Mouse (Mus musculus) heart, embryonic 12.5 days (tissue): ENCODE measurements around the gene 2900026A02Rik. TPM values are rescaled to one million over a fixed set of nuclear protein-coding genes. Genes with fewer than 3 reads are reported as not detected.

Source experiments
- ATAC-seq: fragments of 200-750 bp; cut with Nextera tagmentation; 2 replicates; pipeline ENCODE4 v1.8.0; 2017; ENCODE audit warnings: moderate TSS enrichment, moderate library complexity; ENCODE audit not compliant: insufficient number of reproducible peaks, low FRiP score
- H3K27ac ChIP-seq: fragments of 300-500 bp; sonication (generic); 2 replicates; pipeline ENCODE4 v1.5.1; 2016; ENCODE audit warnings: mild to moderate bottlenecking, moderate library complexity; ENCODE audit not compliant: poor library complexity, severe bottlenecking
- H3K27me3 ChIP-seq: fragments of 300-500 bp; sonication (generic); replicated peaks from 2 replicates; pipeline ENCODE4 v1.6.1; 2016; ENCODE audit warnings: mild to moderate bottlenecking, moderate library complexity
- H3K36me3 ChIP-seq: fragments of 300-500 bp; sonication (generic); 2 replicates; pipeline ENCODE4 v1.6.1; 2016; ENCODE audit warnings: mild to moderate bottlenecking, moderate library complexity
- H3K4me1 ChIP-seq: fragments of 300-500 bp; sonication (generic); replicated peaks from 2 replicates; pipeline ENCODE4 v1.6.1; 2016; ENCODE audit warnings: mild to moderate bottlenecking
- H3K4me2 ChIP-seq: fragments of 300-500 bp; sonication (generic); 2 replicates; pipeline ENCODE4 v1.6.1; 2016; ENCODE audit warnings: mild to moderate bottlenecking, moderate library complexity
- H3K4me3 ChIP-seq: fragments of 300-500 bp; sonication (generic); 2 replicates; pipeline ENCODE4 v1.5.1; 2016; ENCODE audit warnings: mild to moderate bottlenecking
- H3K9ac ChIP-seq: fragments of 300-500 bp; sonication (generic); 2 replicates; pipeline ENCODE4 v1.6.1; 2016; ENCODE audit warnings: mild to moderate bottlenecking, moderate library complexity
- H3K9me3 ChIP-seq: fragments of 300-500 bp; sonication (generic); replicated peaks from 2 replicates; pipeline ENCODE4 v1.6.1; 2016; ENCODE audit warnings: mild to moderate bottlenecking, moderate library complexity
- WGBS: fragments of 180-500 bp; shearing (Covaris S2); methylation state at CpG from one replicate; pipeline ENCODE4 v1.1.7; 2016; 5-methylcytosine and 5-hydroxymethylcytosine counted together
- polyA plus RNA-seq: library from polyadenylated mRNA; unstranded; fragments of >200 nt; fragmentation: Nextera tagmentation; extraction: Ambion mirVana; gene quantifications from 2 replicates; pipeline ENCODE4 v1.2.1, GENCODE M21; 2016

The 2900026A02Rik gene
- polyA plus RNA-seq, 1 experiment from 2014 or later, result 20.0 TPM

DNA sequence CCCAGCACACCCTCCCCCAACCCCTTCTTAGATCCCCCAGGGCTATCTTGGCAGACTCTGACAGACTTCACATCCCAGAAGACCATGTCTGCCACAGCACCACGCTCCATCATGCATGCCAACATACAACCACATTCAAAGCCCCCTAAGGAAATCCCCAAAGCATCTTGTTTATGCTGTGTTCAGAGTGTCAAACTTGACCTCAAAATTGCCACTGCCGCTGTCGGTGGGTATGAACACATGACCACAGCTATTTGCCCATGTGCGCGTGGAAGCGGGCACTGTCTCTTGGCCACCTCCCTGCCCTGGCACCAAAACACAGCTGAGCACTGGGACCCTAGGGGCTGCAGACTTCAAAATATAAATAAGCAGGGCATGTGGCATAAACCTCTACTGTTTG is 59.5 kb downstream of the 2900026A02Rik start:
- WGBS, result 92% methylated on average over 6 of the region's 6 CpGs
- peaks cover 95% of the 10 kb centered on the region for H3K4me1 ChIP-seq
- no peak overlapping the region for H3K9ac ChIP-seq
- H3K27ac ChIP-seq, result no peak overlapping the region
- H3K36me3 ChIP-seq, result no peaks in the 10 kb centered on the region
- H3K4me2 ChIP-seq, result no peak overlapping the region
- ATAC-seq, result no peak
- H3K27me3 ChIP-seq, result no peaks in the 10 kb centered on the region
- H3K9me3 ChIP-seq, result no peaks in the 10 kb centered on the region
- no peak overlapping the region for H3K4me3 ChIP-seq

DNA sequence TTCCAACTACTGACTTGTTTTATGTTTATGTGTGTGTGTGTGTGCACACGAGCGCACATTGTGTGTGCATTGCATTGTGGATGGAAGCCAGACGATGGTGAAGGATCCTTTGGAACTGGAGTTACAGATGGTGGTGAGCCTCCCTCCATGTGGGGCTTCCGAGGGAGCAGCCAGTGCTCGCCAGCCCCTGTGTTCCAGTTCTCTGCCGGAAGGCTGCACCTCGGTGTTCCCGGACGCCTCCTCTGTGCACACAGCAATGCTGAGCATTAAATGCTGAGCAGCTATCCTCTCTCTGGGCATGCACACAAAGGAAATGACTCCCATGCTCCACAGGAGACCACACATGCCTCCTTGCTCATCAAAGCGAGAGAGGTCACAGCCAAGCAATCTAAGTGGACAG is 60.7 kb downstream of the 2900026A02Rik start:
- no peaks in the 10 kb centered on the region for H3K9me3 ChIP-seq
- H3K9ac ChIP-seq, result no peak overlapping the region
- no peak overlapping the region for H3K4me3 ChIP-seq
- no peak overlapping the region for H3K4me2 ChIP-seq
- H3K4me1 ChIP-seq, result peaks cover 85% of the 10 kb centered on the region
- 77% methylated on average over 10 of the region's 10 CpGs for WGBS
- no peaks in the 10 kb centered on the region for H3K27me3 ChIP-seq
- no peak for ATAC-seq
- no peak overlapping the region for H3K27ac ChIP-seq
- H3K36me3 ChIP-seq, result no peaks in the 10 kb centered on the region

DNA sequence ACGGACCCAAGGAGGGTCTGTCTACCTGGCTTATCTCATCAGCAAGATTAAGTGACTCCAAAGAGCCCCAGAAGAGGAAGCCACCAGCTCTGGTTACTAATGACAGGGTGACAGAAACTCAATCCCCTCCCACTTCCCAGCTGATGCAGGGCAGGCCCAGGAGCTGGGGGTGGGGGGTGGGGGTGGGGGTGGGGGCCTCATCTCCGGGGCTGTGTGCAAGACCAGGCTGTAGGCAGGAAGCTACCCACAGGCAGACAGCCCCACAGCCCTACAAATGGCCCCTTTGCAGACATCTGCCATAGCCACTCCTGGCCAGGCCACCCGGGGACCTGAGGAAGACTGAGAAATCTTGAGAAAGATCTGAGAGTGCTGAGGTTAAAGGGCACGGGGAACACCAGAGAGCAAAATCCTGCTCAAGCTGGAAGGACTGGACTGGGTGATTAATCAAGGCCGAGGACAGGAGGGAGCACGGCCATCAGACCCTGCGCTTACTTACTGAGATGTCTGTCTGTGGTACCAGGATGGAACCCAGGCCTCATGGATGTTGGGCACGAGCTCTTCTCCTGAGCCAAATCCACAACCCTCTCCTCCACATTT is 62.2 kb downstream of the 2900026A02Rik start:
- peak overlapping the region; percentile 74 for H3K27ac ChIP-seq
- no peak overlapping the region for H3K4me3 ChIP-seq
- ATAC-seq, result peak; percentile 60; the same call in 1 of the 2 replicates
- 31% methylated on average over 8 of the region's 8 CpGs for WGBS
- no peaks in the 10 kb centered on the region for H3K36me3 ChIP-seq
- H3K9me3 ChIP-seq, result no peaks in the 10 kb centered on the region
- H3K4me1 ChIP-seq, result peaks cover 79% of the 10 kb centered on the region
- no peaks in the 10 kb centered on the region for H3K27me3 ChIP-seq
- peak overlapping the region; percentile 3; the same call in 1 of the 2 replicates for H3K4me2 ChIP-seq
- 0 out of 2 replicates have a peak overlapping the region, but pooled peaks have one; percentile 26 for H3K9ac ChIP-seq

DNA sequence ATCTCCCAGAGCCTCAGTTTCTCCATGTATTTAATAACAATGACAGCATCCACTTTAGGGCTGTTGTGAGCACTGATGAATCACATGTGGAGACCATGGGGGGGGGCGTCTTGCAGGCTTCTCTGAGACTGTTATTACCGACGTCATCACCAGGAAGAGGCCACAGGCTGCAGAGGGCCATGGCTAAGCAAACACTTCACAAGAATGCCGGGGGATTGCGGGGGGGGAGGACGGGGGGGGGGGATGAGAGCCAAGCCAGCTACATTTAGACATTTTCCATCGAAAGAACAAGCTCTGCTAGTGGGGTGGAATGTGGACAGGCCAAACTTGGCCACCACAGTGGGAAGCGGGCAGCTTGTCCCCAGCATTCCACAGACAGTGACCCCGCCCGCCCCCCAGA is 63.4 kb downstream of the 2900026A02Rik start:
- WGBS, result 19% methylated on average over 10 of the region's 10 CpGs
- Histone ChIP-seq H3K4me1 (peaks cover 79% of the 10 kb centered on the region), H3K4me3 (no peak overlapping the region), H3K36me3 (no peaks in the 10 kb centered on the region), H3K9me3 (no peaks in the 10 kb centered on the region), H3K27me3 (no peaks in the 10 kb centered on the region), H3K27ac (peak overlapping the region; percentile 74), H3K4me2 (no peak overlapping the region; the same call in 1 of the 2 replicates), H3K9ac (0 out of 2 replicates have a peak overlapping the region, but pooled peaks have one; percentile 4)
- ATAC-seq, result peak; percentile 37

DNA sequence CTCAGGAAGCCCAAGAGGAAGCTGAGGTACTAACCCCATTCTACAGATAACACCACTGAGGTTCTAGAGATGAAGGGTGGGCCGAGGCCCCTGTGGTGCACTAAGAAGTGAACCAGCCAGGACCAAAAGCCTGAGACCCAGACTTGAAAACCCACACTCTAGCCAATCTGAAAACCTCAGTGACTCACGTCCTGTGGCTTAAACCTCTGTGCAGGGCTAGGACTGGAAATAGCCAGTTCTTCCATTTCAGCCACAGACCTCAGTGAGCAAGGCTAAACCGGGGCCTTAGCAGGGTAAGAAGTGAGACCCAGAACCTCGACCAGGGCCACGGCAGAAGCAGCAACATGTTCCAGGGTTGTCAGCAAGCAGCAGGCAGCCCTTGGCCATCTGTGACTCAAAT is 64.0 kb downstream of the 2900026A02Rik start:
- H3K9ac ChIP-seq, result no peak overlapping the region
- no peak overlapping the region for H3K4me2 ChIP-seq
- H3K27ac ChIP-seq, result peak overlapping the region; percentile 74; the same call in 1 of the 2 replicates
- whole genome bisulfite sequencing, result 53% methylated on average over 5 of the region's 5 CpGs
- no peak for ATAC-seq
- H3K4me3 ChIP-seq, result no peak overlapping the region
- no peaks in the 10 kb centered on the region for H3K9me3 ChIP-seq
- peaks cover 77% of the 10 kb centered on the region for H3K4me1 ChIP-seq
- no peaks in the 10 kb centered on the region for H3K36me3 ChIP-seq
- H3K27me3 ChIP-seq, result no peaks in the 10 kb centered on the region

DNA sequence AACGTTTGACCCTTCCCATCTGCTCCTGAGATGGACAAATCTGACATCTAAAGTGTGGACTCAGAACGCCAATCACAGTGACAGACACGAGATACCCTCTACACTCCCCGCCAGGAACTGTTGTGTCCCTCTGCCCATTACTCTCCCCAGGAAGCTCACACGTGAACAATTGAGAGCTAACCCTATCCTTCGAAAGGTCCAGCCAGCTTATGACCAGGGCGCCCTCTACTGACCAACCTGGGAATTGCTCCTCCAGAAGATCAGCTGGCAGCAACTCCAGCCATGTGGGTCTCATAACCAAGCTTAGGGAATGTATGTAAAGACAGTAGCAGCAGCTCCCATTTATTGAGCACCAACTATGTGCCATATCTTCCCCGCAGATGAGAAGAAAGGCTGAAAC is 65.9 kb downstream of the 2900026A02Rik start:
- Histone ChIP-seq H3K4me2 (no peak overlapping the region), H3K27ac (no peak overlapping the region), H3K9me3 (no peaks in the 10 kb centered on the region), H3K4me1 (peaks cover 73% of the 10 kb centered on the region), H3K9ac (no peak overlapping the region), H3K27me3 (no peaks in the 10 kb centered on the region), H3K4me3 (no peak overlapping the region), H3K36me3 (no peaks in the 10 kb centered on the region)
- ATAC-seq, result no peak
- WGBS, result 4% methylated on average over 8 of the region's 8 CpGs

DNA sequence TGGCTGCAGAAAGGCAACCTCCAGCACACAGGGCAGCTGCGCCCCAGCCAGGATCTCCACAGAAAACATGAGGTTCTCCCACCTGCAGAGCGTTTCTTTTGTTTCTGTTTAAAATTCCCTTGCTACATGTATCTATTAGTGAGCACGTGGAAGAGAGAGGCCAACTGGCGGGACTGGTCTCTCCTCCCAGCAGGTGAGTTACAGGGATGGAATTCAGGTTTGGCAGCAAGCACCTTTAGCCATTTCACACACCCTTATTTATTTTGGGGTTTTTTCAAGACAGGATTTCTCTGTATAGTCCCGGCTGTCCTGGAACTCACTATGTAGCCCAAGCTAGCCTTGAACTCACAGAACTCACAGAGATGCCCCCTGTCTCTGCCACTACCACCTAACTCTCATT is 66.6 kb downstream of the 2900026A02Rik start:
- Histone ChIP-seq H3K36me3 (no peaks in the 10 kb centered on the region), H3K27me3 (no peaks in the 10 kb centered on the region), H3K27ac (no peak overlapping the region), H3K9me3 (no peaks in the 10 kb centered on the region), H3K4me2 (no peak overlapping the region), H3K4me1 (peaks cover 66% of the 10 kb centered on the region), H3K4me3 (no peak overlapping the region), H3K9ac (no peak overlapping the region)
- WGBS, result 87% methylated on average over 5 of the region's 5 CpGs
- ATAC-seq, result no peak

DNA sequence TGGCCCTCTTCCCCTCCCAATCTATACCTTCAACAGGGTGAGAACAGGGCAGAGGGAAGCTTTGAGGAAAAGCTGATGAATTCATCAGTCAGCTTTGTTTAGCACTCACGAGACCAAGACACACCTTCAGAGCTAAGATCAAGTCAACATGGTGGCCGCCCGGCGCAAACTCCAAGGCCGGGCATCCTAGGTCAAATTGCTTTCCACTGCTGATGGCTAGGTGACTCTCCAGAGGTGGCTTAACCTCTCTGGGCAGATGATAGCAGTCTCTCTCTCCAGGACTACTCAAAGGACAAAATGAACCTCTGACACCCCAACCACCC is 67.6 kb downstream of the 2900026A02Rik start:
- no peak for ATAC-seq
- no peaks in the 10 kb centered on the region for H3K36me3 ChIP-seq
- H3K27me3 ChIP-seq, result no peaks in the 10 kb centered on the region
- H3K9ac ChIP-seq, result peak overlapping the region; percentile 52
- peak overlapping the region; percentile 38; the same call in 1 of the 2 replicates for H3K27ac ChIP-seq
- H3K4me2 ChIP-seq, result no peak overlapping the region
- 80% methylated on average over 5 of the region's 5 CpGs for WGBS
- H3K9me3 ChIP-seq, result no peaks in the 10 kb centered on the region
- H3K4me3 ChIP-seq, result no peak overlapping the region
- peaks cover 63% of the 10 kb centered on the region for H3K4me1 ChIP-seq

DNA sequence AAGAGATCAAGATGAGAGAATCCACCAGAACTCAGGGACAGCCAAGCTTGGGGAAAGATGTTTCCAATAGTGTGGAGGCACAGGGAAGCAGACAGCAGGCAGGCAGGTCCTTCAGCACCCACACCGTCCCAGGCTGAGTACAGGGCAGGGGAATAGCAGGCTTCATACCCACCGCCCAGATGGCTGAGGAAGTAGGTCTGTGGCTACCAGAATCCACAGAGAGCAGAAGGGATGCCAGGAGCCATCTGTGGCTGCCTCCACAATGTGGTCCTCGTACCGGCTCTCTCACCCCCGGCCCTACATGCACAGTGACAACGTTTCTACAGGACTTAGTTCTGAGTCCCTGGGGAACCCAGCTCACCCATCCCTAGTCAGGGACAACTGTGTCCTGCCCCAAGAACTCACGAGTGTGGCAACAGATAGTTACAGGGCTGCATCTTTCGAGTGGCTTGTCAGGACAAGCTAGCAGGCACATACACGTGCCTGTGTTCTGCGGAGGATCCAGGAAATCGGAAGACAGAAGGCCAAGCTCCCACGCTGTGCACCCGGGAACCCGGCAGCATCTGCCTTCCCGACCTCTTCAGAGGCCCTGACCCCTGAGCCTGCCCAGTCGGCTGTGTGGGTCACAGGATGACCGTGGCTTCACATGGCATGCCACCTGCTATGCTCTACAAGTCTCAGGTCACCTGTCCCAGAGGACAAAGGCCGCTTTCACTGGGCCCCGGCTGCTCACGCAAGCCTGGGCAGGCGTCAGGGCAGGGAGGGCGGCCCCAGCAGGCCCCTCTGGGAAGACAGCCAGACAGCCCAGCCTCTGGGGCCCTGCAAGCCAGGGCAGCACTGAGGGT is 68.2 kb downstream of the 2900026A02Rik start:
- WGBS, result 55% methylated on average over 22 of the region's 22 CpGs
- Histone ChIP-seq H3K36me3 (no peaks in the 10 kb centered on the region), H3K4me3 (no peak overlapping the region), H3K27me3 (no peaks in the 10 kb centered on the region), H3K4me1 (peaks cover 63% of the 10 kb centered on the region), H3K9ac (peak overlapping the region; percentile 52), H3K9me3 (no peaks in the 10 kb centered on the region), H3K4me2 (no peak overlapping the region), H3K27ac (peak overlapping the region; percentile 38; the same call in 1 of the 2 replicates)
- ATAC-seq, result no peak

DNA sequence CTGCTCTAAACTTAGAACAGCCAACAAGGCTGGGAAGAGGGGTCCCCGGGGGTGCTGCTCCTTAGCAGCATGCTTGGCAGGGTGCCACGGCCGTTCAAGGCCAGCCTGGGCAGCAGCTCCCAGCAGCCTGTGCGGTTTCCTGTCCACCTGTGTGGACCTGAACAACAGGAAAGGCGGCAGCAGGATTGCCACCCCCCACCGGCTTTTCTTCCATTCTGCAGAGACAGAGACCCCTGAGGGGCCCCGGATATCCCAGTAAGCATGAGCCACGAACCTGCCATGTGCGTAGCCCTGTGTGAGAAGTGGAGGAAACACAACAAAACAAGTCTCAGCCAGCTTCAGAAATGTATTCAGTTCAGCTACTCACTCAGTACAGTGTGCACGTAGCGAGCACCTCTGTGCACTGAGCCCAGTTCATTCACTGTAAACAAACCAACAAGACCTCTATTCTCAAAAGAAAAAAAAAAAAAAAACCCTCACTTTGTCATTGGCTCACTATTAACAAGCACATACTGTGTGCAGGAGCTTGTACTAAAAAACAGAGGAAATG is 69.4 kb downstream of the 2900026A02Rik start:
- WGBS, result 57% methylated on average over 11 of the region's 11 CpGs
- no peaks in the 10 kb centered on the region for H3K27me3 ChIP-seq
- H3K9me3 ChIP-seq, result no peaks in the 10 kb centered on the region
- peaks cover 60% of the 10 kb centered on the region for H3K4me1 ChIP-seq
- no peak overlapping the region for H3K4me2 ChIP-seq
- H3K9ac ChIP-seq, result peak overlapping the region; percentile 33; the same call in 1 of the 2 replicates
- no peak for ATAC-seq
- no peaks in the 10 kb centered on the region for H3K36me3 ChIP-seq
- peak overlapping the region; percentile 61 for H3K27ac ChIP-seq
- no peak overlapping the region for H3K4me3 ChIP-seq

DNA sequence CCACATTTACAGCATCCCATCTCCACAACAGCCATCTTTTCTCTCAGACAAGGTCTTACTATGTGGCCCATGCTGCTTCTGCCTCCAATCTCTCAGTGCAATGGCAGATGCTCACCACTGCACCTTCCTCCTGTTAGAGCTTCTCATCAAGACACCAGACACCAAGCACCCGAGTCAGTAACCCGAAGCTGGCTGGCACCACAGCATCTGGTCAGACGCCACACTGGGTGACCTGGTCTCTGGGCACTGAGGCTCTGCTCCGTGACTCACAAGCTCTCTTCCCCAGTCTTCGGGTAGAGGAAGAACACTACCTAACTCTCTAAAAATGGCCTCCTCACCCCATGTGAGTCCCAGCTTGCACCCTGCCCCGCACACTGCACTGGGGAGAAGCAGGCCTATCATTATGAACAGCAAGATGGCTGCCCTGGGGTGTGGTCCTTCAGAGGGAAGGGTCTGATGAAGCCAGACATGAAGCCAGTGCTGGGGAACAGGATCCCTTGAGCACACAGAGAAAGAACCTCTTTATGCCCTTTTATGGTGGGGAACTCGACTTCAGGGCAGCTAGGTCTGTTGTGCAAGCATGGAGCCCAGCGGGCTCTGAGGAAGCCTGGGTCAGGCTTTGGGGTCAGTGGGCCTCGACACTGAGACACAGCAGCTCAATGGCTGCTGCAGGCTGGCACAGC is 70.0 kb downstream of the 2900026A02Rik start:
- no peaks in the 10 kb centered on the region for H3K27me3 ChIP-seq
- H3K27ac ChIP-seq, result peak overlapping the region; percentile 61
- H3K9ac ChIP-seq, result peak overlapping the region; percentile 33; the same call in 1 of the 2 replicates
- H3K4me3 ChIP-seq, result no peak overlapping the region
- peaks cover 60% of the 10 kb centered on the region for H3K4me1 ChIP-seq
- H3K4me2 ChIP-seq, result no peak overlapping the region
- ATAC-seq, result no peak
- no peaks in the 10 kb centered on the region for H3K36me3 ChIP-seq
- H3K9me3 ChIP-seq, result no peaks in the 10 kb centered on the region
- 63% methylated on average over 9 of the region's 9 CpGs for WGBS
